Mouse (Mus musculus) lung, postnatal 36 days (tissue): ENCODE measurements around the gene Olfr157.

ENCODE experiments used
- DNase-seq: peaks from one replicate; pipeline ENCODE4 v3.0.0; 2022; ENCODE audit warnings: mixed read lengths

Gene Olfr157

GRCm38 (mm10) chr4:43795296-43795695, 44.7 kb downstream of the Olfr157 start:
- DNase-seq, result no peak
